Mouse (Mus musculus): ENCODE measurements around the gene Ptpa. TPM values are rescaled to one million over a fixed set of nuclear protein-coding genes. Genes with fewer than 3 reads are reported as not detected.

The Ptpa gene
- polyA plus RNA-seq, 1 experiment = 167 TPM

- peak overlapping the region; percentile 97 for H3K27ac ChIP-seq (ENCODE audit: insufficient read depth, low read length)
- peaks cover 14% of the 10 kb centered on the region for H3K4me1 ChIP-seq (ENCODE audit: control insufficient read depth, insufficient read depth, low read length)
- H3K4me3 ChIP-seq (ENCODE audit: insufficient read depth, low read length) = peak overlapping the region; percentile 4; the same call in 1 of the 2 replicates
- TF ChIP-seq POLR2A (IDR thresholded peaks at IDR 0.05; ENCODE audit: extremely low read depth, insufficient read depth, low read length) (peak; percentile 65; the same call in 1 of the 2 replicates), CTCF (IDR thresholded peaks at IDR 0.05; ENCODE audit: extremely low read depth, insufficient read depth, low read length) (no peak)
These were observed 26.0 kb downstream of the Ptpa start for GRCm38 (mm10) chr2:30441518-30442497.

- no peak overlapping the region for H3K4me3 ChIP-seq (ENCODE audit: insufficient read depth, low read length)
- H3K4me1 ChIP-seq (ENCODE audit: control insufficient read depth, insufficient read depth, low read length) = peaks cover 14% of the 10 kb centered on the region
These were observed 26.7 kb downstream of the Ptpa start for GRCm38 (mm10) chr2:30442498-30442890.

DNA sequence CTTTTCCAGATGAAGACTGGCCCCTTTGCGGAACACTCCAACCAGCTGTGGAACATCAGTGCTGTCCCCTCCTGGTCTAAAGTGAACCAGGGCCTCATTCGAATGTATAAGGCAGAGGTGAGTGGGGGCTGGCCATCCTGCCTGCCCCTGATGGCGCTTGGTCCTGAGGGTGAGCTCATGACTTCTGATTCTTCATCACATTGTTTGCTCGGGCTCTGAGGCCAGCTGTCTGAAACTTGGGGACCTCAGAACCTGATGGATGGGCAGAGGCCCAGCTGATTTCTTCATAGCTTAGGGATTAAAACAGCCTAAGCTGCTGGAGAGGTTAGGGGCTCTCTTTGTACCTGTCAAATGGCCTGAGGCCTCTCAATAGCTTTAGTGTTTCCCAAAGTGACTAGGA lies 27.4 kb downstream of the Ptpa start:
- Histone ChIP-seq H3K4me1 (ENCODE audit: control insufficient read depth, insufficient read depth, low read length) (peaks cover 14% of the 10 kb centered on the region), H3K4me3 (ENCODE audit: insufficient read depth, low read length) (no peak overlapping the region), H3K27ac (ENCODE audit: insufficient read depth, low read length) (peak overlapping the region; percentile 97; the same call in 1 of the 2 replicates)
- TF ChIP-seq CTCF (IDR thresholded peaks at IDR 0.05; ENCODE audit: extremely low read depth, insufficient read depth, low read length) (no peak), POLR2A (IDR thresholded peaks at IDR 0.05; ENCODE audit: extremely low read depth, insufficient read depth, low read length) (no peak)

More at GRCm38 (mm10) chr2:30442498-30442890, 26.7 kb downstream of the Ptpa start:
- H3K27ac ChIP-seq (ENCODE audit: insufficient read depth, low read length) = peak overlapping the region; percentile 97
- TF ChIP-seq CTCF (IDR thresholded peaks at IDR 0.05; ENCODE audit: extremely low read depth, insufficient read depth, low read length) = no peak
- no peak for TF ChIP-seq POLR2A (IDR thresholded peaks at IDR 0.05; ENCODE audit: extremely low read depth, insufficient read depth, low read length)

DNA sequence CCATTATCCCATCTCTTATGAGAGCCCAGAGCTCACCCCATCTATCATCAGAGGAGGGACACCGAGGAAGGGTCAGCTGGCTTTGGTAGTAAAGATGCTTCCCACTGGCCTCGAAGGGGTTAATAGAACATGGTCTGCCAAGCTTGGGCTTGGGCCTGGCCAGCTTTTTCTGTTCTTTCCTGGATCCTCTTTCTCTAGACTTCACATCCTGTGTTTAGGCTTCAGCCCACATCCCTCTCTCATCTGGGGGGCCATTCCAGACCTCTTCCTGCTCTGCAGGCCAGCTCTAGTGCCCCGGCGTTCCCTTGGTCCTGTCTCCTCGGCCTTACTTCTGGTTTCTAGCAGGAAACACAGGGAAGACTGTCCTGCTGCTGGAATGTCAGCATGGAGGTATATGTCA lies 28.2 kb downstream of the Ptpa start:
- Histone ChIP-seq H3K4me3 (ENCODE audit: insufficient read depth, low read length) (no peak overlapping the region), H3K4me1 (ENCODE audit: control insufficient read depth, insufficient read depth, low read length) (peaks cover 14% of the 10 kb centered on the region), H3K27ac (ENCODE audit: insufficient read depth, low read length) (no peak overlapping the region)
- TF ChIP-seq CTCF (IDR thresholded peaks at IDR 0.05; ENCODE audit: extremely low read depth, insufficient read depth, low read length) (no peak), POLR2A (IDR thresholded peaks at IDR 0.05; ENCODE audit: extremely low read depth, insufficient read depth, low read length) (no peak)

DNA sequence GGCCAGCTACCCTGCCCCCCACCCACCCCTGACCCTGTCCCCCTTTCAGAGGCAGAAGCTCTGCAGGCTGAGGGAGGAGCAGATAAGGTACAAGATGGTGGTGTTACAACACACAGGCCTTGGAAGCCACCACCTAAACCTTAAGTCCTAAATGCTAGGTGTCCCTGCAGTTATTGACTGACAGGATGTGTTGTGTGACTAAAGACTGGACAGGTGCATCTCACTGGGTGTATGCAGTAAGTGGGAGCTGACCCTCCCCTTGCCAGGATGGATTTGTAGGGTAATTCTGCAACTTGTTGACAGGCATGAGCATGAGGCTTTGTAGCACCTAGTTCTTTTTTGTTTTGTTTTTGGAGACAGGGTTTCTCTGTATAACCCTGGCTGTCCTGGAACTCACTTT lies 28.6 kb downstream of the Ptpa start:
- Histone ChIP-seq H3K4me3 (ENCODE audit: insufficient read depth, low read length) (no peak overlapping the region), H3K4me1 (ENCODE audit: control insufficient read depth, insufficient read depth, low read length) (peaks cover 14% of the 10 kb centered on the region), H3K27ac (ENCODE audit: insufficient read depth, low read length) (no peak overlapping the region)
- no peak for TF ChIP-seq CTCF (IDR thresholded peaks at IDR 0.05; ENCODE audit: extremely low read depth, insufficient read depth, low read length)
- no peak for TF ChIP-seq POLR2A (IDR thresholded peaks at IDR 0.05; ENCODE audit: extremely low read depth, insufficient read depth, low read length)

DNA sequence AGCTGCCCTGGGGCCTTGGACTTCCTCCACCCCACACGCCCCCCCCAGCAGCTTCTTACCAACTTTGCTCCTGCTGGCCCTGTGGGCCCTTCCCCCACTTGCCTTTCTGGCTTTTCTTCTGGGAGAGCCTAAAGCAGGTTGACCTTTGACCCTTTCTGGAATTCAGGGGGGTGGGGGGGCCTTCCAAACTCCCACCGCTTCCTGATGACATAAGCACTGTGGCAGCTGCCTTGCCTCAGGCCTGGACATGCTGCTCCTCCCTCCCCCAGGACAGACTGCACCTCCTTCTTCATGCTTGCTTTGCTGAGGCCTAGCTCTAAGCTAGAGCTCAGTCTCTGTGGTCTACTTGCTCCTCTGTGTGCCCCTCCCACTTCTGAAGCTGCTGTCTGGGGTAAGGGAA lies 29.5 kb downstream of the Ptpa start:
- no peak overlapping the region for H3K4me3 ChIP-seq (ENCODE audit: insufficient read depth, low read length)
- H3K27ac ChIP-seq (ENCODE audit: insufficient read depth, low read length) = no peak overlapping the region
- TF ChIP-seq CTCF (IDR thresholded peaks at IDR 0.05; ENCODE audit: extremely low read depth, insufficient read depth, low read length) (no peak), POLR2A (IDR thresholded peaks at IDR 0.05; ENCODE audit: extremely low read depth, insufficient read depth, low read length) (no peak)
- H3K4me1 ChIP-seq (ENCODE audit: control insufficient read depth, insufficient read depth, low read length) = peaks cover 14% of the 10 kb centered on the region

DNA sequence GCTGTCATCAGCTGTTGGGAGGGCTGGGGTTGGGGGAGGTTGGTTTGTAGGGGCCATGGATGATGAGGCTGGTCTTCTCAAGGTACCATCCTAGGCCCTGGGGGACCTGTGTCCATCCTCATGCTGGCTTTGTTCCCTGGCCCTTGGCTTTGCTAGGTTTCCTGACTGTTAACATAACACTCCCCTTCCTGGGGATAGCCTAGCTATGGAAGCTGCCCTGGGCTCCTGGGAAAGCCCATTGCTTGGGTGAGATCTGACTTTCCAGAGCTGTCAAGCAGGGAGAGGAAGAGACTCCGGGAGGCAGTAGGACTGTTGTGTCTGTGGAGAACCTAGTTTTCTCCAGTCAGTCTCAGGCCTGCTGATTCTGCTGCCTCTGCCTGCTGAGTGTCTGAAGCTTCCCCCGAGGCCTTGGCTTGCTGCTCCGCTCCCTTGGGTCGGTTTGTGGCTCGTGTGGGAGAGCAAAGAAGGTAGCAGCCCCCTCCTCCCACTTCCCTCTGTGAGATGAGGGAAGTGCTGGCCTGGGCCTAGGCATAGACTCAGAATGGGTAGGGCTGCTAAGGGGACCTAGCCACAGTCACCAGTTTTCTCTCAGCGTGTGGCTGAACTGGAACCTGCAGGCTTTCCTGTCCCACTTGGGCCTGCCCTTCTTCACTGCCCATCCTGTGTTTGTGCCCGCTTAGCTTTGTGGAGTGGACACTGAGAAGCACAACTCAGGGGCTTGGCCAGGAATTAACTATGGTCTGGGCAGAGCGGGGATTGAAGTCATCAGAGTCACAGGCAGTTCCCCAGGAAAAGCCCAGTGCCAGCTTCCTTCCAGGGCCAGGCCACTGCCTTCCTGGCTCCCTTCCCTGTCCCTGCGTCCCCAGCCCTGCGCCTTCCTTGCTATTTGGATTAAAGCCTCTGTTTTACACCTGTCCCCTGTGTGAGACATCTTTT lies 31.3 kb downstream of the Ptpa start:
- Histone ChIP-seq H3K4me3 (ENCODE audit: insufficient read depth, low read length) (no peak overlapping the region), H3K4me1 (ENCODE audit: control insufficient read depth, insufficient read depth, low read length) (peaks cover 7% of the 10 kb centered on the region), H3K27ac (ENCODE audit: insufficient read depth, low read length) (peak overlapping the region; percentile 44; the same call in 1 of the 2 replicates)
- TF ChIP-seq CTCF (IDR thresholded peaks at IDR 0.05; ENCODE audit: extremely low read depth, insufficient read depth, low read length) (no peak), POLR2A (IDR thresholded peaks at IDR 0.05; ENCODE audit: extremely low read depth, insufficient read depth, low read length) (no peak)

- no peak overlapping the region for H3K27ac ChIP-seq (ENCODE audit: insufficient read depth, low read length)
These were observed 32.5 kb downstream of the Ptpa start for GRCm38 (mm10) chr2:30448371-30448770.

DNA sequence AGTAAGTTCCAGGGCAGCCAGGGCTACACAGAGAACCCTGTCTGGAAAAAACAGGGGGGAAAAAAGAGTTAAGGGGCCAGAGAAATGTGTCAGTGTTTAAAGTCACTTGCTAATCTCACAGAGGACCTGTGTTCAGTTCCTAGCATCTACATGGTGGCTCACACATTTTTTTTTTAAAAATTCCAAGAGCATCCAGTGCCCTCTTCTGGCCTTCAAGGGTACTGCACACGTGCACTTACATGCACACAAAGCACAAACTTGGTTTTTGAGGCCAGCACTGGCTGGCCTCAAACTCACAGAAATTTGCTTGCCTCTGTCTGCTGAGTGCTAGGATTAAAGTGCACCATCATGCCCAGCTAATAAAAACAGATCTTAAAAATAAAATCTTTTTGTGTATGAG lies 34.7 kb downstream of the Ptpa start:
- no peak overlapping the region for H3K27ac ChIP-seq (ENCODE audit: insufficient read depth, low read length)
- TF ChIP-seq CTCF (IDR thresholded peaks at IDR 0.05; ENCODE audit: extremely low read depth, insufficient read depth, low read length) (0 out of 2 replicates have a peak, but pooled peaks have one; percentile 24), POLR2A (IDR thresholded peaks at IDR 0.05; ENCODE audit: extremely low read depth, insufficient read depth, low read length) (no peak)
- H3K4me3 ChIP-seq (ENCODE audit: insufficient read depth, low read length) = no peak overlapping the region
- H3K4me1 ChIP-seq (ENCODE audit: control insufficient read depth, insufficient read depth, low read length) = no peaks in the 10 kb centered on the region

More at GRCm38 (mm10) chr2:30448371-30448770, 32.5 kb downstream of the Ptpa start:
- TF ChIP-seq POLR2A (IDR thresholded peaks at IDR 0.05; ENCODE audit: extremely low read depth, insufficient read depth, low read length) (no peak), CTCF (IDR thresholded peaks at IDR 0.05; ENCODE audit: extremely low read depth, insufficient read depth, low read length) (no peak)
- no peaks in the 10 kb centered on the region for H3K4me1 ChIP-seq (ENCODE audit: control insufficient read depth, insufficient read depth, low read length)
- H3K4me3 ChIP-seq (ENCODE audit: insufficient read depth, low read length) = no peak overlapping the region
